Mouse (Mus musculus): ENCODE results near the gene Il27ra.
"Not testable (repeated sequence)": the region's sequence is repeated elsewhere in the genome, so short reads cannot be mapped to it uniquely, and the experiment has no call there.

The Il27ra gene

GRCm38 (mm10) chr8:84015833-84016232 is 26.6 kb downstream of the Il27ra start:
- no peak for DNase-seq

DNA sequence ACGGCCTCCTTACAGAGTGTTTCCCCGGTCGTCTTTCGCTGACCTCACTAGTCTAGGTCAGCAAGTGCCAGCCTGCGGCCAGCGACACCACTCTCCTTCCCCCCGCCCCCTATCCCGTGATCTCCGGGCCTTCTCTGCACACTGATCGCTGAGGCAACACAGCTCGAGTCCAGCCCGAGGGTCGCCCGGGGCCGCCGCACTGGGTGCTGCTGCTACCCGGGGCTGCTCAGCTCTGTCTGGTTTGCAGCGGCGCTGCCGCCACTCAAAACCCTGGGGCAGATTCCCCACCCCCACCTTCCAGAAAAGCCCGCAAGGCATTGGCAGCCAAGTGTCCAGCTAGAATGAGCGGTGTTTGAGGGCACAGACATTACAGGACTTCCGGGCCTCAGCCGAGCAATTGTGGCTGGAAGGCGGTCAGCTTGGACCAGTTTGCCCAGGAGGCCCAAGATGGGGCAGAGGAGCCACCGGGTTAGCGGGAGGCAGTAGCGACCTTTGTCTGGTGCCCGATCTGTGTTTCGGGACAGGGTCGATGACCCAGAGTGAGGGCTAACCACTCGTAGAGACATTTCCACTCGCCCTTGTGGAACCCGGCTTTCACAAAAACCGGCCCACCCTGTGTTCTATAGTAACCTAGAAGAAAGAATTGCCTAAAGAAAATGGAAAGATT is 29.8 kb downstream of the Il27ra start:
- no peak for DNase-seq

GRCm38 (mm10) chr8:84011705-84012498 is 30.5 kb downstream of the Il27ra start, which contains the start of gene 2210011C24Rik:
TSS of gene 2210011C24Rik (minus strand) at chr8:84012171.
- DNase-seq, result no peak

GRCm38 (mm10) chr8:84010625-84011611 is 31.5 kb downstream of the Il27ra start:
- peak; percentile 67 to 77 for DNase-seq

DNA sequence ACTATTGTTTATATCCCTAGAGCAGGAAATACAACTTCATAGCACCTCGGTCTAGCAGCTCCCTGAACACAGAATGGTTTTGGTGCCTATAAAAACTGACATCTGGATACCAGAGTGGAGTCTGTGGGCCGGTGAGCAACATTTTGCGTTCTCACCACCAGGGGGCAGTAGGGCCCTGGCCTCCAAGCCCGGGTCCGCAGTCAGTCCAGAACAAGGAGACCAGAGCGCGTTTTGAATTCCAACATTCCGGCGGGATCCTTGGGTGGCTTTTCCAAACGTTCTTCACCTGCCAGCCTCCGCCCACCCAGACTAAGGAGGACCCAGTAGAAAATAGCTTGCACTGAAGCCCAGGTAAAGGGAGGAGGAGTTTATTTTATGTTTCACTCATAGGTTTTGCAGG is 32.5 kb downstream of the Il27ra start:
- DNase-seq, result peak; percentile 74 to 79

- no peak for DNase-seq
Observed at GRCm38 (mm10) chr8:84008362-84008761, 34.0 kb downstream of the Il27ra start.

DNA sequence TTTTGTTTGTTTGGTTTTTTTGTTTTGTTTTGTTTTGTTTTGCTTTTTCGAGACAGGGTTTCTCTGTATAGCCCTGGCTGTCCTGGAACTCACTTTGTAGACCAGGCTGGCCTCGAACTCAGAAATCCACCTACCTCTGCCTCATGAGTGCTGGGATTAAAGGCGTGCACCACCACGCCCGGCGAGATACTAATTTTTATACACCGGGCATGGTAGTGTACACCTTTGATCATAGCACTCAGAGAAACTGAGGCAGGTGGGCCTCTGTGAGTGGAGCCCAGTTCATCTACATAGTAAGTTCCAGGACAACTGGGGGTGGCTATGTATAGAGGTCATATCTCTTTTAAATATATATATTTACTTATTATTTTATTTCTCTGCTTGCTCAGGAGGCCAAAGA is 36.9 kb downstream of the Il27ra start:
- not testable (repeated sequence) for DNase-seq

DNA sequence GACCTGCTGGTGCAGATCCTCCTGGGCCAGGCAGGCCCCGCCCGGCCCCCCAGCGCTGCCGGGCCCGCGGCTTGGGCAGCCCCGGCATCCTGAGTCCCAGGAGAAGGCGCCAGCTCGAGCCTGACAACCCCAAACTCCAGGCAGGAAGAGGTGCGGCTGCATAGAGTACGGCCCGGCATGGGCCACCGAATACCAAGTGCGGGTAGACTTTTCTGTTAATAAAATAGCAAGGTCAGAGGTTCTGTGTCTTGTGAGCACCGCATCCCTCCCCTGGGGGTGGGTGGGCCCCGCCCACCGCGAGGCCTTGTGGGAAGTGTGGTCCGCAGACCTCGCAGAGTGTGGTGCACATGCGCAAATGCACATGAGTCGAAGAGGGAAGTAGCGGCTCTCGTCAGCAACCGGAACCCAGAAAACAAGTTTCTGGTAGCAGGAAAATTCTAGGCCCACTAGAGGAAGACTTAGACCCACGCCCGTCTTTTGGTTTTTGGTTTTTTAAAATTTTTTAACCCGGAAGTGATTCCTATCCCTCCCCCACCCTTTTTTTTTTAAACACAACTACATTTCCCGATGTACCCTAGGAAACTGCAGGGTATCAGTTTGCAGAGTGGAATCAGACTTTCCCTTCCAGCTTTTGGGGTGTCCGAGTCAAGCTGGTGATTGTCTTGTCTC is 37.7 kb downstream of the Il27ra start:
- peak; percentile 93 to 96 for DNase-seq

DNA sequence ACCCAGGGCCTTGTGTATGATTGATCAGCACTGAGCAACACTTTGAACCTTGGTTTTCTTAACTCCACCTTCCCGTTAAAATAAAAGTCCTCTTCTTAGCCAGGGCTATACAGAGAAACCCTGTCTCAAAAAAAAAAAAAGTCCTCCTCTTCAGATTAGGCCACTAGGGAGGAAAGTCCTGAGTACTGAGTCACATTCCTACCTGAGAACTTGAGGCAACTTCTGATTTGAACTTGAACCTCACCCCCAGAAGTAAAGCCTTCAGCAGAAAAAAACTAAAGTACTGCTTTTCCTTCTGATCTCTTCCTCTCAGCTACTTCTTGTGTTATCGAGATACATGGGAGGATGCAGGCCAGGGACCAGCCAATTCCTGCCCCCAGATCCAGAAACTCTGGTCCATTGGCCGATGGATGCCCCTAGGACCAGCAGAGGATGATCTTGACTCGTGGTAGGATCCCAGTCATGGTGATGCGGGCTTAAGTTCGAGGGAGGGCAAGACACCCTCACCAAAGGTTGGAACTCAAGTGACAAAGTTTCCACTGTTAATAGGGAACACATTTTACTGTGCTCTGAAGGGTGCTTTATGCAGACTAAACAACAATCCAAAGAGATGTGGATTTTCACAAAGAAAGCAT is 38.7 kb downstream of the Il27ra start:
- no peak for DNase-seq

DNA sequence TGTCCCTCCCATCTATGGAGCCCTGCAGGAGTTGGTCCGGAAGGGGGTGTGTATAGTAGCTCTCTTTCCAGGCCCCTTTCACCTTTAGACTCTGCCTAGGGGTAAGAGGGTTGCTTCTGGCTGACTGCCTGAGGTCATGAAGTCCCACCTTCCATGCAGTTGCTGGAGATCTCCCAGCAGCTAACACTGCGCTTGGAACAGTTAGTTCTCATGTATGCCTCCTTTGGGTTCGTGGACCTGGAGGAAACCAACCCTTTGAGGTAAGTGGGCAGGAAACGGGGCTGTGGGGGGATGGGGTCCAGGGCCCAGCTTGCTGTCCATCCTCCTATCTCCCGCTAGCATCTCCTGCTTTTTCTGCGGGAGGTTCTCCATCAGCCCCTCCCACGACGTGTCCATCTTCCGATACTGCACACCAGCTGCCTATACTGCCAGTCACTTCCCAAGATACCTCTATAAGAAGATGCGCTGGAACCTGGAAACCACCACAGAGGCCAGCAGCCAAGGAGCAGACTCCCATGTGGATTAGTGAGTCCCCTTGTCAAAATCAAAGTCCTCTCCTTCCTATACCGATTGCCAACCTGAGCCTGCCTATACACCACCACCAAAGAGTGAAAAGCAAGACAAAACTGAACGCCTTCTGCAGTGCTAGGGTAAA is 39.3 kb downstream of the Il27ra start:
- no peak for DNase-seq

DNA sequence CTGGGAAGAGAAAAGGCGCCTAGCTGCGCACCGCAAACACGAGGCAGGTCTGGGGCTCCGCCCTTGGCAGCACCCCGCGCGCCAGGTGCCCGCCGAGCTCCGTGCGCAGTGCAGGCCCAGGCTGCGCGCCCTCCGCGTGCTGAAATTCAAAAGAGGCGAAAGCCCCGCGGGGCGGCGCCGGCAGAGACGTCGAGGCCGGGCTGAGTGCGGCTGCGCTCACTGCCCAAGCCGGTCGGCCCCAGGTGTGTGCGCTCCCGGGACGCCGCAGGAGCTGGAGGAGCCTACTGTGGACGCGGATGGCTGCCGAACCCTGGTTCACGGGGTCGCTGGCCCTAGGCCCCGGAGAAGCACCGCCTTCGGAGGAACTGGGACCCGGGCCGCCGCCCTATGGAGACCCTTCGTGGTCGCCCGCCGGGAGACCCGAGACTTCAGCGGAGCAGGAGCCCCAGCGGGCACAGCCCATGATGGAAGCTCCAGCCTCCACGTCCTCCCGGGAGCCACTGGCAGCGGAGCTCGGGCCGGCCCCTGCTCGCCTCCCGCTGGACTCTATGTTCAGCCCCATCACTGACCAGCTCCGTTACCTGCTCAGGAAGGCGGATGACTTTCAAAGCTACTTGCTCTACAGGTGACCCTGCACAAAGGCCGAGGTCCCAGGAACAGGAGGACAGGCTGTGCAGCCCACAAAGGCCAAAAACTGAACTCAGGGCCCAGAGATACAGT is 40.9 kb downstream of the Il27ra start, which contains the start of gene 1700067K01Rik:
TSS of gene 1700067K01Rik (plus strand) at position 222 of the 720 bp plus-strand sequence.
- DNase-seq, result peak in 1 of 2 experiments; percentile 32

GRCm38 (mm10) chr8:83999825-84000224 is 42.6 kb downstream of the Il27ra start:
- no peak for DNase-seq

- no peak for DNase-seq
Observed at GRCm38 (mm10) chr8:83999057-83999705, 43.2 kb downstream of the Il27ra start.

GRCm38 (mm10) chr8:83998231-83999056 is 43.9 kb downstream of the Il27ra start:
- DNase-seq, result peak; percentile 72 to 73

DNA sequence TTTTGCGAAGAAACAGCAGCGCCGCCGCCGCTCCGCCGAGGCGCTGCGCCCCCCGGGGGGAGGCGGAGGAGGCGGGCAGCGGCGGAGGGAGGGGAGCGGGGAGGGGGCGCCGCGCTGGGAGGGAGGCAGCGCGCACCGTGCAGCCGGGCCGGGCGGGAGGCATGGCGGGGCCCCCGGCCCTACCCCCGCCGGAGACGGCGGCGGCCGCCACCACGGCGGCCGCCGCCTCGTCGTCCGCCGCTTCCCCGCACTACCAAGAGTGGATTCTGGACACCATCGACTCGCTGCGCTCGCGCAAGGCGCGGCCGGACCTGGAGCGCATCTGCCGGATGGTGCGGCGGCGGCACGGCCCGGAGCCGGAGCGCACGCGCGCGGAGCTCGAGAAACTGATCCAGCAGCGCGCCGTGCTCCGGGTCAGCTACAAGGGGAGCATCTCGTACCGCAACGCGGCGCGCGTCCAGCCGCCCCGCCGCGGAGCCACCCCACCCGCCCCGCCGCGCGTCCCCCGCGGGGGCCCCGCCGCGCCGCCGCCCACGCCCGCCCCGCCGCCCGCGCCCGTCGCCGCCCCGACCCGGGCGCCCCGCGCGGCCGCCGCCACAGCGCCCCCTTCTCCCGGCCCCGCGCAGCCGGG is 44.8 kb downstream of the Il27ra start, which contains the start of gene Samd1:
TSS of gene Samd1 (plus strand) at position 162 of the 631 bp plus-strand sequence.
- DNase-seq, result peak; percentile 50 to 69

GRCm38 (mm10) chr8:83996567-83997505 is 45.6 kb downstream of the Il27ra start:
- DNase-seq, result peak; percentile 73 to 83

DNA sequence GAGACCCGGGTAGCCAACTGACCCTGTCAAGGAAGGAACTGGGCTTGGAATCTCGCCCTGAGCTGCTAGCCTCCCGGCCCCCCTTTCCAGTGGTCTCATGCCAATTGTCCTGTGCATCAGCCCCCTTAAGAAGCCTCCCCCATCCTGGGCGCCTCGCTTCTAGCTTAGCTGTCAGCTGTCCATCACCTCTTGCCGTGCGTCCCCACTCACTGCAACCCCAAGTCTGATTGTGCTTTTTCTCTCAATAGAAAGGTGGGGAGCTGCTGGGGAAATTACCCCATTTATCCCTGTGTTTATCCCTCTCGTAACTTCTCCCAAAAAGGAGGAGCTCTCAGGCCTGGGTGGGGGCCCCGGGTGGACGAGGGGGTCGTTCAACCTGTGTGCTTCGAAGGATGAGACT is 46.4 kb downstream of the Il27ra start:
- no peak for DNase-seq

All from thymus, postnatal 36 days (tissue).